Mouse (Mus musculus) thymus, adult 18-20 months (tissue): Measurements from ENCODE around the gene Sfrp2.

Experiments used
- DNase-seq, 2 experiments: peaks; one replicate each; pipeline ENCODE4 v3.0.0; 2022; ENCODE audit warnings: mixed read lengths in 2 of 2

Gene Sfrp2

GRCm38 (mm10) chr3:83765871-83766725 lies at the start of gene Sfrp2:
Sfrp2 (plus strand) TSS chr3:83766321.
- DNase-seq = no peak

GRCm38 (mm10) chr3:83717643-83718231 lies 48.4 kb upstream of the Sfrp2 start:
- DNase-seq = no peak

DNA sequence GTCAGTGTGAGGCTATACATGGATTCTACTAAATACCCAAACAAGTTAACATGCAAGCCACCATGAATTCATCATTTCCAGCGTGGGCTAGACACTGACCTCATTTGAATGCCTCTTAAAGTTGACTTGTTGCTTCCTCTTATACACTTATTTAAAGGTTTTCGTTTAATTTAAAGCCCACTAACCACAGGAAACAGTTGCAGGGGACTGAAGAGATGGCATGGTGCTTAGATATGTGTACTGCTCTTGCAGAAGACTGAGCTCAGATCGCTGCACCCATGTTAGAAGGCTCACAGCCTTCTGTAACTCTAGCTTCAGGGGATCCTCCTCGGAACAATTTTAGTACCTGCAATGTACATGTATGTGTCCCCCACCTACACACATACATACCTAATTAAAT lies 47.5 kb upstream of the Sfrp2 start:
- DNase-seq = no peak

GRCm38 (mm10) chr3:83728223-83728622 lies 37.9 kb upstream of the Sfrp2 start:
- DNase-seq = no peak

- DNase-seq = no peak
Measured at GRCm38 (mm10) chr3:83728675-83729390, 37.3 kb upstream of the Sfrp2 start.

DNA sequence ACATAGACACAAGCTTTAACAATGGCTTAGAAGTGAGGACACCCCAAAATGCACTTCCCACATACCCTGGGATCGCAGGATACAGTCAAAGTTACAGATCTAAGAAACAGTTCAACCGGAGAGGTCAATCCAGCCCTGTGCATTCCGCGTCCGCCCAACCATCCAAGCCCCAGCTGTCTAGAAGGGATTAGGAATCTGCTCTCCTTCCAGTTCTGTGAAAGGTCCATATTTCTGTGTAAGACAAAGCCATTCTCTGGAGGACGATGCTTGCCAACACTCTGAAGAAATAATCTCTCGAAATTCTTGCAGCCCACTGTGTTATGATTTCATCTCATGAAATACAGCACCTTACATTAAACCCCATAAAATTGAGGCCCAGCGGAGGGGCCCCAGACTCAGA lies 32.1 kb upstream of the Sfrp2 start:
- no peak for DNase-seq

DNA sequence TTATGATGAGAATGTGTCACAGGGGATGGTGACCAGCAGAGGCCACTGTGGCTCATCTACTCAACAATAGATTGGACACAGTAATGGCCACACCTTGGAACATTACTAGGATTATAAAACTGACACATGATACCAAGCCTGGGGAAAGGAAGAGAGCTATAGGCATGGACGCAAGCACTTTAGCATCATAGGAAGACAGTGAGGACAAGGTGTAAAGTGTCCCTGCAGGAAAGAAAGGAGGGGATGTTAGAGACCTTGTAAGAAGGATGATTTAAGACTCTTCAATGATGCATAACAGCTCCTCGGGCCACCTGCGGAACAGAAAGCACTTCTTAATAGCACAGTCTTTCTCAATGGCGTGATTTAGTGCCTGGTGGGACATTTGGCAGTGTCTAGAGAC lies 29.1 kb upstream of the Sfrp2 start:
- no peak for DNase-seq

- no peak for DNase-seq
Measured at GRCm38 (mm10) chr3:83740246-83740645, 25.9 kb upstream of the Sfrp2 start.

GRCm38 (mm10) chr3:83747276-83747675 lies 18.8 kb upstream of the Sfrp2 start:
- no peak for DNase-seq

GRCm38 (mm10) chr3:83747895-83748294 lies 18.2 kb upstream of the Sfrp2 start:
- no peak for DNase-seq

DNA sequence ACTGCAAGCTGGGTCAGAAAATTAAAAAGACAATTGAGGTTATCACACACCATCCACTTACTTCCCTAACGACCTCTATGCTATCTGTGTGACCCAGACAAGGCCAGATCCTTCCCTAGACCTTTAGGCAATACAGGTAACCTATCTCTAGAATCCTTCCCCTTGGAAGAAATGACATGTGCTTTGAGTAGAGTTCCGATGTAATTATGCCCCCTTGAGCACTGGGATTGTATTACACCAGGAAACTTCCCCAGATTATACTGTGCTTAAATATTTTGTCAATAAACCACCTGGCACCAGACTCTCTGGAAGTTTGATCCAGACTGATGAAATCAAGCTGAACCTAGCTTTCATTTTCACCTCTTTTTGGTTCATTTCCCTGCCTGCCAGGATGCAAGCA lies 14.5 kb upstream of the Sfrp2 start:
- no peak for DNase-seq

DNA sequence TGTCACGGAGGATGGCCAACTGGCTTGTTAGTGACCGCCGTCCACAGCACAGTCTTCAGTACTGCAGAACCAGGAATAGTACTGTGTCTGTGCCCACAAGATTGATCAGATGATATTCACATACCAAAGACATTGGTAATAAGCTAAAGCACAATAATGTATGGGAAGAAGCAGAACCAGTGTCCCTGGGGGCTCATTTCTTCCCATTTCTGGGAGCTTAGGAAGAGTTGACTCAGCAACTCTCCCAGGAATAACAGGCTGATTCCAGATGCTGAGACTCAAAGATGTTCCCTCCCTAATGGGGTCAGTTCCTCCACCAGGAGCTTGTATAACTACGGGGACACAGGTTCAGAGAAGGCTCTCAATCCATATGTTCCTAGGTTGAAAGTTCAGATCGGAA lies 13.9 kb upstream of the Sfrp2 start:
- DNase-seq = no peak

GRCm38 (mm10) chr3:83755043-83755635 lies 11.0 kb upstream of the Sfrp2 start:
- no peak for DNase-seq

- DNase-seq = no peak
Measured at GRCm38 (mm10) chr3:83755666-83756065, 10.5 kb upstream of the Sfrp2 start.

- DNase-seq = no peak
Measured at GRCm38 (mm10) chr3:83762361-83762760, 3.8 kb upstream of the Sfrp2 start.

DNA sequence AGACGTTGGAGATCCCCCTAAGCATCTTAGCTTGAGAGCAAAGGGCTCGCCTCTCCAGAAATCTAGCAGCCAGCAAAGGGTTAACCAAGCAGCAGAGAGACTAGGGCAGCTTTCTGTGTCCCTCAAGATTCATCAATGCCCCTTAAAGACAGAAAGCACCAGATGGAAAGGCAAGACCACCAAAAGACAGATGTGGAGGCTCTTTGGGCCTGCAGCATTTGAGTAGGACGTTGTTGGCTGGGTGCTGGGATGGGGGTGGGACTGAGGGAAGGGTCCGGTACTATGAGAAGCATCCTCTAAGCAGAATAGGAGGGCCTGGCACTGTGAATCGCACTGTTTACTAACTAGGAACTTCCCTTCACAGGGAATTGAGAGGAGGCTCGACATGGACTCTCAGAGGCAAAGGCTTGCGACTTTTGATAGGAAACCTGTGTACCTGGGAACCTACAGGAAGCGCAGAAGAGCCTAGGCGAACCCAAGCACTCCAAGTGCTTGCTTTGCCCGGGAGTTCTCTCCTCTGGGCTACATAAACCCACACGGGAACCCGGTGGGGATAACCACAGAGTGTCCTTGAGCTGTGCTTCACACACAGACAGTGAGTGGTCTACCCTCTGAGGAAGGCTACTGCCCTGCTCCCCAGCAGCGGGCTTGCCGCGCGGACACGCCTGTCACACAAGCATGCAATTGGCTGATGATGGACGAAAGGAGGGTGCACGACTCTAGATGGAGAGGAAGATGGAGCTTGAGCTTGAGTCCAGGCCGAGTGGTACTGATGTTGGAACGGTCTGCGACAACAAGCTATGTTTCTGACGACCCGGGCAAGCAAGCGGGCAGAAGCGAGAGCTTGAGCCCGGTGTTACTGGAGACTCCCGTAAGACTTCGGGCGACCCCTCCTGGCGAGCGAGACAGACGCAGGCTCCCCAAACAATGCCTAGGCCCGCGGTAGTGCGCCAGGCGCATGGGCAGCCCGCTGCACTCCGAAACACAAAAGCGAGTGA lies 2.3 kb upstream of the Sfrp2 start:
- DNase-seq = peak in 1 of 2 experiments; percentile 14

DNA sequence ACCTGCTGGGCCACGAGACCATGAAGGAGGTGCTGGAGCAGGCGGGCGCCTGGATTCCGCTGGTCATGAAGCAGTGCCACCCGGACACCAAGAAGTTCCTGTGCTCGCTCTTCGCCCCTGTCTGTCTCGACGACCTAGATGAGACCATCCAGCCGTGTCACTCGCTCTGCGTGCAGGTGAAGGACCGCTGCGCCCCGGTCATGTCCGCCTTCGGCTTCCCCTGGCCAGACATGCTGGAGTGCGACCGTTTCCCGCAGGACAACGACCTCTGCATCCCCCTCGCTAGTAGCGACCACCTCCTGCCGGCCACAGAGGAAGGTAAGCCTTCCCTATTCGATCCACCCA lies 577 bp downstream of the Sfrp2 start:
- DNase-seq = no peak

GRCm38 (mm10) chr3:83767121-83767520 lies 1.0 kb downstream of the Sfrp2 start:
- no peak for DNase-seq

DNA sequence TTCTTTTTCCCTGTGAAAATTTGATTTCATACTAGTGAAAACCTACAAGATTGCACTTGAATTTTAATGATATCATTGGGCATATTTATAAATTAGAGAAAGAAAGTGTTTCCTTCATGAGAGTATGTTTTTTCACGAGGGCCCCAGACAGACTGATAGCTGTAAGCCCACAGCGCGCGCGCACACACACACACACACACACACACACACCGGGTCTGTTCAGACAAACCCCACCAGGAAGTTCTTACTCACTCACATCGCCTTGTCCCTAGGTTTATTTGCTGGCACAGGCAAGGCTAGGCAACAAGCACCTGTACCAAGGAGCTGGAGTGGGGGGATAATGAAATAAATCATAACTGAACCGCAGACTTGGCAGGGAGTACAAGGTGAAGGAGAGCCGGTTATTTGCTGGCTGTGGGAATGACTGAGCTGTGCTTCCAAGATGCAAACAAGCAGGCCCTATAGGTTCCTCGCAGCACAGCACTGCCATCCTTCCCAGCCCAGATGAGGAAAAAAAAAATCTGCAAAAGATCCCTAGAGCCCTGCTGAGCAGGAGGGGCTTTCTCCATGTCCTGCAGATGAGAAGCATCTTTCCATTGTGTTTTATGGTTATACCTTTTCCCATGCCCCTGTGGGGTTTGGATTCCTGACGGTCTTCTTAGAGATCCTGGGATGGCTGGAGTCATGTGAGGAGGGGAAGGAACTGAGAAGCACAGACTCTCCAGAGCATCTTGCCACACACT lies 2.3 kb downstream of the Sfrp2 start:
- no peak for DNase-seq

GRCm38 (mm10) chr3:83769036-83769410 lies 2.9 kb downstream of the Sfrp2 start:
- DNase-seq = no peak

- DNase-seq = no peak
Measured at GRCm38 (mm10) chr3:83771160-83771869, 5.2 kb downstream of the Sfrp2 start.
